Mouse (Mus musculus) forebrain, embryonic 14.5 days (tissue): ENCODE data around the gene Gnb4. TPM values are rescaled to one million over a fixed set of nuclear protein-coding genes. Genes with fewer than 3 reads are reported as not detected.

ENCODE experiments used
- ATAC-seq: fragments of 200-750 bp; cut with Nextera tagmentation; 2 replicates; pipeline ENCODE4 v1.8.0; 2017; ENCODE audit warnings: mild to moderate bottlenecking, moderate library complexity
- DNase-seq: peaks from one replicate; pipeline ENCODE4 v3.0.0-alpha.2; 2015; ENCODE audit warnings: low spot score
- H3K27ac ChIP-seq: fragments of 300-500 bp; sonication (generic); 2 replicates; pipeline ENCODE4 v1.5.1; 2014; ENCODE audit warnings: low read depth, mild to moderate bottlenecking, control low read depth, low read length, moderate library complexity
- H3K27me3 ChIP-seq: fragments of 300-500 bp; sonication (generic); replicated peaks from 2 replicates; pipeline ENCODE4 v1.6.1; 2014; ENCODE audit warnings: low read length, control low read depth, mixed read lengths; ENCODE audit not compliant: control insufficient read depth, insufficient read depth
- H3K36me3 ChIP-seq: fragments of 300-500 bp; sonication (generic); 2 replicates; pipeline ENCODE4 v1.6.1; 2014; ENCODE audit warnings: low read length, control low read depth; ENCODE audit not compliant: control insufficient read depth, insufficient read depth
- H3K4me1 ChIP-seq: fragments of 300-500 bp; sonication (generic); 2 replicates; pipeline ENCODE4 v1.6.1; 2014; ENCODE audit warnings: antibody characterized with exemption, low read length, control low read depth; ENCODE audit not compliant: control insufficient read depth, insufficient read depth
- H3K4me2 ChIP-seq: fragments of 300-500 bp; sonication (generic); 2 replicates; pipeline ENCODE4 v1.6.1; 2014; ENCODE audit warnings: mild to moderate bottlenecking, control low read depth, low read length
- H3K4me3 ChIP-seq: fragments of 300-500 bp; sonication (generic); 2 replicates; pipeline ENCODE4 v1.5.1; 2014; ENCODE audit warnings: low read depth, low read length, control low read depth
- H3K9ac ChIP-seq: fragments of 300-500 bp; sonication (generic); 2 replicates; pipeline ENCODE4 v1.6.1; 2014; ENCODE audit warnings: mild to moderate bottlenecking, low read length, control low read depth, moderate library complexity
- H3K9me3 ChIP-seq: fragments of 300-500 bp; sonication (generic); replicated peaks from 2 replicates; pipeline ENCODE4 v1.6.1; 2016; ENCODE audit warnings: low read length, control low read depth, mixed read lengths; ENCODE audit not compliant: control insufficient read depth
- WGBS: fragments of 180-500 bp; shearing (Covaris S2); extraction: QIAGEN DNeasy Blood & Tissue Kit; methylation state at CpG from one replicate; pipeline ENCODE4 v1.1.7; 2014; 5-methylcytosine and 5-hydroxymethylcytosine counted together
- polyA plus RNA-seq: library from polyadenylated mRNA; unstranded; fragments of >200 nt; fragmentation: Nextera tagmentation; extraction: Ambion mirVana; gene quantifications from 2 replicates; pipeline ENCODE4 v1.2.1, GENCODE M21; 2014

The Gnb4 gene
- polyA plus RNA-seq, 1 experiment from 2014 or later, result 73.0 TPM

DNA sequence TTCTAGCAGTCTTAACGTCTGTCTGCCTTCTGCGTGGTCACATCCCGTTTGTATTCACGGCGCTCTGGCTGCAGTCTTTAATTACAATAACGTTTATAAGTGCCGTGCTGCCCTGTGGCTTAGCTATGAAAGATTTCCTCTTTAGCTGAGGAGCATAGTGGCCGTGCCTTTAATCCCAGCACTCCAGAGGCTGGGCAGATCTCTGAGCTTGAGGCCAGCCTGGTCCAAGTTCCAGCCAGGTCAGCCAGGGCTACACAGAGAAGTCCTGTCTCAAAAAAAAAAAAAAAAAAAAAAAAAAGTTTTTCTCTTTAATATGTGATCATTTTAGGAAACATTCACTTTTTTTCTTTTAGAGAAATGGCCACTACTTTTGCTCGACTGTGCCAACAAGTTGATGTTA lies 42.5 kb downstream of the Gnb4 start:
- DNase-seq, result no peak
- Histone ChIP-seq H3K4me2 (no peak overlapping the region), H3K27ac (no peak overlapping the region), H3K27me3 (no peaks in the 10 kb centered on the region), H3K36me3 (peaks cover 55% of the 10 kb centered on the region), H3K4me3 (no peak overlapping the region), H3K4me1 (no peaks in the 10 kb centered on the region), H3K9me3 (no peaks in the 10 kb centered on the region), H3K9ac (no peak overlapping the region)
- ATAC-seq, result no peak
- 25% methylated on average over 9 of the region's 9 CpGs for WGBS

DNA sequence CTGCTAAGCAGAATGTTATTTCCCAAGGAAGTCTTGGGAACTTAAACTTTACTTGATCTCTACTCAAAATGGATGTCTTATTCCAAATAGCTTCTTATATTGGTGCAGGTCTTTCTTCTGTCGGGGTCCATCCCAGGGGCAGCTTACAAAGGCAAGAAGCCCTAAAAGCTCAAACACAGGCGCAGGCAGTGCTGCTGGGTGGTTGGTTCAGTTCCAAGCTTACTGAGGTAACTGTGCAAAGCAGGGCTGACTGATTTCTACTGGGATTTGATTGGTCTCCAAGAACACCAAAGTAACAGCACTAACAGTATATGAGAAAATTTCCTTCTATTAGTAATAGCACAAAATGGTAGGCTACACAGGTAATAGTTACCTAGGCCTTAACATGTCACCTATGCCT lies 43.3 kb downstream of the Gnb4 start:
- Histone ChIP-seq H3K9ac (no peak overlapping the region), H3K36me3 (peaks cover 62% of the 10 kb centered on the region), H3K4me2 (no peak overlapping the region), H3K9me3 (no peaks in the 10 kb centered on the region), H3K27ac (no peak overlapping the region), H3K4me3 (no peak overlapping the region), H3K4me1 (no peaks in the 10 kb centered on the region), H3K27me3 (no peaks in the 10 kb centered on the region)
- 84% methylated on average over 2 of the region's 2 CpGs for whole genome bisulfite sequencing
- DNase-seq, result no peak
- ATAC-seq, result no peak

DNA sequence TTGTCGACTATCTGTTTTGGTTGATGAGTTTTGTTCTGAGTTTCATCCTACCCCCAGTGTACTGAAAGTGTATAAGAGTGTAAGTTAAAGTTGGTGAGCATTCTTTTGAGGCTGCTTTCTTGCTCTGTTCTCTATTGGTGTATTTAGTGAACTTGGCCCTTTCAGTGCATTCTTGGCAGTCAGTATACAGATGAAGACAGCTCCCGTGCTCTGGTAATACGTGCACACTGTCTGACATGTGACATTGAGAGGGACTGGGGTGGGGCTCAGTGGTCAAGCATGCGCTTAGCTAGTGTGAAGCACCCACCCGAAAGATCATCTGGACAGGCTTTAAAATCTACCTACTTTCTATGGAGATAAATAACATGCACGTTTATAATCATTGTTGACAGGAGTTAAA lies 53.0 kb downstream of the Gnb4 start:
- H3K27ac ChIP-seq, result no peak overlapping the region
- DNase-seq (no peak), ATAC-seq (no peak)
- no peak overlapping the region for H3K4me2 ChIP-seq
- WGBS, result 89% methylated on average over 6 of the region's 6 CpGs
- no peaks in the 10 kb centered on the region for H3K9me3 ChIP-seq
- no peaks in the 10 kb centered on the region for H3K4me1 ChIP-seq
- no peak overlapping the region for H3K4me3 ChIP-seq
- H3K9ac ChIP-seq, result no peak overlapping the region
- H3K27me3 ChIP-seq, result no peaks in the 10 kb centered on the region
- peaks cover 58% of the 10 kb centered on the region for H3K36me3 ChIP-seq

DNA sequence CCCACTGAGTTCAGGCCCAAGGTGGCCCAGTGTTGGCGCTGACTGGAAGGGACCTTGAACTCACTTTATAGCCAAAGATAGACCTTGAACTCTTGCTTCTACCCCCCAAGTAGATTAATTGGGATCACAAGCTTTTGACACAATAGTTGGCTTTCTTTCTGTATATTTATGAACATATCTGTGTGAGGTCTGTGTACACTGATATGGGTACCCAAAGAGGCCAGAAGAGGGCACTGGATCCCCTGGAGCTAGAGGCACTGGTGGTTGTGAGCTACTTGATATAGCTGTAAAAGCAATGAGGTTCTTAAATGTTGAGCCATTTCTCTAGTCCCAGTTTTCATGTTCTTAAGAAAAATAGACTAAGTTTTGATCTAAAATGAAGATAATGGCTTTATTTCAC lies 63.3 kb downstream of the Gnb4 start:
- H3K27ac ChIP-seq, result no peak overlapping the region
- no peak overlapping the region for H3K9ac ChIP-seq
- peaks cover 47% of the 10 kb centered on the region for H3K36me3 ChIP-seq
- no peak overlapping the region for H3K4me3 ChIP-seq
- no peaks in the 10 kb centered on the region for H3K9me3 ChIP-seq
- peak; percentile 32 for DNase-seq
- WGBS, result 96% methylated on average over 1 of the region's 1 CpGs
- H3K4me1 ChIP-seq, result no peaks in the 10 kb centered on the region
- ATAC-seq, result no peak
- no peaks in the 10 kb centered on the region for H3K27me3 ChIP-seq
- no peak overlapping the region for H3K4me2 ChIP-seq

DNA sequence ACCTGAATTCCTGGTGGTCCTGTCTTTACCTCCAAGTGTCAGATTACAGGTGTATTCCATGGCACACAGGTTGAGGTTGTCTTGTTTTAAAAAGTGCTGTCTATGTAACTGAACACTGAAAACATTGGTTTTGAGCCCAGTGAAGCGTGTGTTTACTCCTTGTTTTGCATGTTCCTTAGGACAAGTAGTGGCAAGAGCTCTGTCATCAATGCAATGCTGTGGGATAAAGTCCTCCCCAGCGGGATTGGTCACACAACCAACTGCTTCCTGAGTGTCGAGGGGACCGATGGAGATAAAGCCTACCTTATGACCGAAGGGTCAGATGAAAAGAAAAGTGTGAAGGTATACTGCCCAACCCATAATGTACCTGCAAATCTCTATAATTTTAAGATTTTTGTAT lies 78.3 kb downstream of the Gnb4 start:
- Histone ChIP-seq H3K9me3 (no peaks in the 10 kb centered on the region), H3K27ac (no peak overlapping the region), H3K4me1 (no peaks in the 10 kb centered on the region), H3K4me2 (no peak overlapping the region), H3K9ac (no peak overlapping the region), H3K27me3 (no peaks in the 10 kb centered on the region), H3K4me3 (no peak overlapping the region), H3K36me3 (peaks cover 45% of the 10 kb centered on the region)
- 95% methylated on average over 5 of the region's 5 CpGs for WGBS
- ATAC-seq, result no peak
- DNase-seq, result no peak

DNA sequence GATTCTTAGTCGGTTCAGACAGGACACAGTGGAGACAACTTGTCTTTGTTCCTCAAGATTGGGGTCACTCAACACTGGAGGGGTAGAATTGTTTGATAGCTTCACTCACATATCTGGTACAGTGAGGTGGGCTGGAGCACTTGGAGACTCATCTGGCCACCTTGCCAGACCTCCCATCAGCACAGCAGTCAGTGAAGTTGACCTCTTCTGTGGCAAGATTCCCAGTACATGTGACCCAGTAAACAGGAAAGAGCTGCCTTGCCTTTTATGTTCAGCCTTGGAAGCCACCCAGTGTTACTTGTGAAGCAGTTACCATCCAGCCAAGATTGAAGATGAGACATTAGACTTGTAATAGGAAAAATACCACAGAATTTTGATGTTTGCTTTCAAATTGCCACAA lies 78.8 kb downstream of the Gnb4 start:
- ATAC-seq (no peak), DNase-seq (no peak)
- WGBS, result 41% methylated on average over 1 of the region's 1 CpGs

DNA sequence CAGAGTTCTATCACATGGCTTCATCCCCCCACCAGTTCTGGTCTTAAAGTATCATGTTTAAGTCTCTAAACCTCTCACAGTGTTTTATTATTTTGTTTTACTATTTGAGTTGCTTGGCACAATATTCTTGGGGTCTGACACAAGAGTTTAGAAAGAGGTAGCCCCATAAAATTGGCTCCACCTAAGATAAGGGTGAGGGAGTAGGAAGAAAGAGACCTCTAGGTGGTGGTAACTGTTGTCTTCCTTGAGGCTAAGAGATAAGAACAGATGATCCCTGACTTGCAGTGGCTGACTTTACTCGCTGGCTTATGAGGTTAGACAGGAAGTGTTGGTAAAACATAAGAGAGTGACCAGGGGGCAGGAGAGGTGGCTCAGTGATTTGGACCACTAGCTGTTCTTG lies 80.7 kb downstream of the Gnb4 start:
- no peaks in the 10 kb centered on the region for H3K9me3 ChIP-seq
- no peak for DNase-seq
- WGBS, result 86% methylated on average over 1 of the region's 1 CpGs
- H3K4me2 ChIP-seq, result no peak overlapping the region
- no peak for ATAC-seq
- peaks cover 49% of the 10 kb centered on the region for H3K36me3 ChIP-seq
- no peaks in the 10 kb centered on the region for H3K27me3 ChIP-seq
- H3K27ac ChIP-seq, result no peak overlapping the region
- H3K9ac ChIP-seq, result no peak overlapping the region
- no peak overlapping the region for H3K4me3 ChIP-seq
- H3K4me1 ChIP-seq, result no peaks in the 10 kb centered on the region

More for the DNA sequence above, 78.8 kb downstream of the Gnb4 start:
- Histone ChIP-seq H3K9me3 (no peaks in the 10 kb centered on the region), H3K36me3 (peaks cover 45% of the 10 kb centered on the region), H3K27me3 (no peaks in the 10 kb centered on the region), H3K4me1 (no peaks in the 10 kb centered on the region), H3K4me2 (no peak overlapping the region), H3K27ac (no peak overlapping the region), H3K9ac (no peak overlapping the region), H3K4me3 (no peak overlapping the region)

Other genes starting within 250 kb of the Gnb4 start
- gene Pik3ca, start 218.9 kb downstream of the Gnb4 start, polyA plus RNA-seq, result 17.7 and 18.7 TPM in 2 replicates
- not detected in 2 replicates for gene Kcnmb3, start 124.4 kb downstream of the Gnb4 start, polyA plus RNA-seq
- gene Zfp639, start 106.3 kb downstream of the Gnb4 start, polyA plus RNA-seq, result 43.6 and 49.0 TPM in 2 replicates
- 25.0 and 27.5 TPM in 2 replicates for gene Mfn1, start 87.1 kb downstream of the Gnb4 start, polyA plus RNA-seq
- gene Actl6a, start 89.7 kb upstream of the Gnb4 start, polyA plus RNA-seq, result 130 and 153 TPM in 2 replicates
- 311 and 397 TPM in 2 replicates for gene Ndufb5, start 120.4 kb upstream of the Gnb4 start, polyA plus RNA-seq
- 42.1 and 43.3 TPM in 2 replicates for gene Mrpl47, start 121.0 kb upstream of the Gnb4 start, polyA plus RNA-seq
- 6.0 and 6.7 TPM in 2 replicates for gene Usp13, start 201.0 kb upstream of the Gnb4 start, polyA plus RNA-seq